Mouse (Mus musculus) cerebellum, postnatal 10 days (tissue): ENCODE results near the gene Gpr1.
"Not testable (repeated sequence)": the region's sequence is repeated elsewhere in the genome, so short reads cannot be mapped to it uniquely, and the experiment has no call there.

Experiments
- DNase-seq, 2 experiments: peaks; one replicate each; pipeline ENCODE4 v3.0.0; 2021; ENCODE audit warnings: mixed read lengths in 2 of 2

Gpr1 gene

GRCm38 (mm10) chr1:63180122-63180521 lies 34.2 kb downstream of the Gpr1 start:
- no peak for DNase-seq

- DNase-seq: no peak
These were observed 36.0 kb downstream of the Gpr1 start for GRCm38 (mm10) chr1:63178308-63178707.

- peak; percentile 98 to 99 for DNase-seq
These were observed 37.5 kb downstream of the Gpr1 start, which contains the start of the genes Eef1b2 and Ndufs1 for GRCm38 (mm10) chr1:63176604-63177421. Eef1b2 (plus strand) TSS chr1:63176825. Ndufs1 (minus strand) TSS chr1:63176833.

- no peak for DNase-seq
These were observed 38.1 kb downstream of the Gpr1 start for GRCm38 (mm10) chr1:63176259-63176603.

GRCm38 (mm10) chr1:63175853-63176252 lies 38.5 kb downstream of the Gpr1 start:
- peak in 1 of 2 experiments; percentile 33 for DNase-seq

- DNase-seq: no peak
These were observed 45.7 kb downstream of the Gpr1 start for GRCm38 (mm10) chr1:63168638-63169037.

GRCm38 (mm10) chr1:63140231-63140630 lies 74.1 kb downstream of the Gpr1 start:
- DNase-seq: no peak

GRCm38 (mm10) chr1:63138586-63138985 lies 75.8 kb downstream of the Gpr1 start:
- DNase-seq: not testable (repeated sequence)

- DNase-seq: no peak
These were observed 76.4 kb downstream of the Gpr1 start for GRCm38 (mm10) chr1:63137971-63138370.

- DNase-seq: no peak
These were observed 79.8 kb downstream of the Gpr1 start for GRCm38 (mm10) chr1:63134530-63134929.
